Mouse (Mus musculus) embryonic facial prominence, embryonic 11.5 days (tissue): ENCODE measurements around the gene Tpp1. TPM values are rescaled to one million over a fixed set of nuclear protein-coding genes. Genes with fewer than 3 reads are reported as not detected.
A peak's percentile ranks its signal among the peaks of the same experiment; 100 is the strongest.
"Not testable (repeated sequence)": the region's sequence is repeated elsewhere in the genome, so short reads cannot be mapped to it uniquely, and the experiment has no call there.

ENCODE experiments used
- ATAC-seq: fragments of 200-750 bp; cut with Nextera tagmentation; replicated peaks from 2 replicates; pipeline ENCODE4 v1.8.0; 2017; ENCODE audit warnings: low read depth; ENCODE audit not compliant: insufficient number of reproducible peaks, low FRiP score, low TSS enrichment
- DNase-seq: peaks from one replicate; pipeline ENCODE4 v3.0.0-alpha.2; 2015; ENCODE audit warnings: low spot score
- H3K27ac ChIP-seq: fragments of 300-500 bp; sonication (generic); replicated peaks from 2 replicates; pipeline ENCODE4 v1.5.1; 2014; ENCODE audit warnings: mild to moderate bottlenecking, low read depth, low read length, control low read depth
- H3K27me3 ChIP-seq: fragments of 300-500 bp; sonication (generic); 2 replicates; pipeline ENCODE4 v1.6.1; 2014; ENCODE audit warnings: mild to moderate bottlenecking, low read length, moderate library complexity, mixed read lengths; ENCODE audit not compliant: control insufficient read depth, insufficient read depth
- H3K36me3 ChIP-seq: fragments of 300-500 bp; sonication (generic); replicated peaks from 2 replicates; pipeline ENCODE4 v1.6.1; 2014; ENCODE audit warnings: low read depth, mild to moderate bottlenecking, low read length, moderate library complexity, mixed read lengths; ENCODE audit not compliant: control insufficient read depth, insufficient read depth
- H3K4me1 ChIP-seq: fragments of 300-500 bp; sonication (generic); 2 replicates; pipeline ENCODE4 v1.6.1; 2014; ENCODE audit warnings: low read length, mixed read lengths; ENCODE audit not compliant: control insufficient read depth, insufficient read depth
- H3K4me2 ChIP-seq: fragments of 300-500 bp; sonication (generic); 2 replicates; pipeline ENCODE4 v1.6.1; 2014; ENCODE audit warnings: low read depth, mild to moderate bottlenecking, control low read depth, low read length, moderate library complexity
- H3K4me3 ChIP-seq: fragments of 300-500 bp; sonication (generic); 2 replicates; pipeline ENCODE4 v1.5.1; 2014; ENCODE audit warnings: low read depth, low read length, control low read depth
- H3K9ac ChIP-seq: fragments of 300-500 bp; sonication (generic); replicated peaks from 2 replicates; pipeline ENCODE4 v1.6.1; 2014; ENCODE audit warnings: mild to moderate bottlenecking, control low read depth, low read length
- H3K9me3 ChIP-seq: fragments of 300-500 bp; sonication (generic); replicated peaks from 2 replicates; pipeline ENCODE4 v1.6.1; 2016; ENCODE audit warnings: mild to moderate bottlenecking, low read length, inconsistent platforms, mixed read lengths; ENCODE audit not compliant: control insufficient read depth
- WGBS: fragments of 180-500 bp; shearing (Covaris S2); extraction: QIAGEN DNeasy Blood & Tissue Kit; methylation state at CpG from one replicate; pipeline ENCODE4 v1.1.7; 2014; 5-methylcytosine and 5-hydroxymethylcytosine counted together
- polyA plus RNA-seq: library from polyadenylated mRNA; unstranded; fragments of >200 nt; fragmentation: Nextera tagmentation; extraction: Ambion mirVana; gene quantifications from 2 replicates; pipeline ENCODE4 v1.2.1, GENCODE M21; 2014

The Tpp1 gene
- polyA plus RNA-seq, 1 experiment from 2014 or later, result 38.1 TPM

DNA sequence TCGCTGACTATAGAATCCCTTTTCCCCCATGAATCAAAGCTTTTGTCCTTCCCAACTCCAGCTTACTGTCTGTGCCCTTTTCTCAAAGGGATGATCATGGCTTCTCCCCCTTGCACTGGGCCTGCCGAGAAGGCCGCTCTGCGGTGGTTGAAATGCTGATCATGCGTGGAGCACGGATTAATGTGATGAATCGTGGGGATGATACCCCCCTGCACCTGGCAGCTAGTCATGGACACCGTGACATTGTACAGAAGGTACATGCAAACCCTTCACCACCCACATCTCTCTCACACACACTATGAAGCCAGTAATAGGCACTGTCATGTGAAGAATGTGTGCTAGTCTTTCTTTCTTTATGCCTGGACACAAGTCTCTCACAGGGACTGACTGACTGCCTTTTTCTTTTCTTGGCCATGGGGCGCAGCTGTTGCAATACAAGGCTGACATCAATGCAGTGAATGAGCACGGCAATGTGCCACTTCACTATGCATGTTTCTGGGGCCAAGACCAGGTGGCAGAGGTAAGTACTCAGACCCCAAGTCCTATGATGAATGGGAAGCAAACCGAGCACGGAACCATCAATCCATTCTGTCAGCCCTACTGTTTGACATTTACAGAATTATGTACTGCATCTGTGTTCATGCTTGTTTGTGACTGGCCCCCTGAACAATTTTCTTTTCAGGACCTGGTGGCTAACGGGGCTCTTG, 11.8 kb downstream of the Tpp1 start:
- Histone ChIP-seq H3K27ac (no peak overlapping the region), H3K36me3 (peaks cover 3% of the 10 kb centered on the region; the same call in 1 of the 2 replicates), H3K27me3 (no peaks in the 10 kb centered on the region), H3K4me2 (no peak overlapping the region), H3K4me1 (no peaks in the 10 kb centered on the region), H3K9ac (no peak overlapping the region), H3K9me3 (no peaks in the 10 kb centered on the region), H3K4me3 (no peak overlapping the region)
- no peak for ATAC-seq
- no peak for DNase-seq
- 89% methylated on average over 13 of the region's 13 CpGs for WGBS

- WGBS, result 22% methylated on average over 3 of the region's 3 CpGs
- H3K27me3 ChIP-seq, result no peaks in the 10 kb centered on the region
- H3K4me3 ChIP-seq, result no peak overlapping the region
- no peak overlapping the region for H3K4me2 ChIP-seq
- no peak overlapping the region; the same call in 1 of the 2 replicates for H3K27ac ChIP-seq
- H3K36me3 ChIP-seq, result peaks cover 7% of the 10 kb centered on the region
- no peak overlapping the region for H3K9ac ChIP-seq
- H3K4me1 ChIP-seq, result no peaks in the 10 kb centered on the region
- no peaks in the 10 kb centered on the region for H3K9me3 ChIP-seq
- ATAC-seq (no peak), DNase-seq (peak; percentile 77)
Measured at GRCm38 (mm10) chr7:105738948-105739347, 13.1 kb downstream of the Tpp1 start.

DNA sequence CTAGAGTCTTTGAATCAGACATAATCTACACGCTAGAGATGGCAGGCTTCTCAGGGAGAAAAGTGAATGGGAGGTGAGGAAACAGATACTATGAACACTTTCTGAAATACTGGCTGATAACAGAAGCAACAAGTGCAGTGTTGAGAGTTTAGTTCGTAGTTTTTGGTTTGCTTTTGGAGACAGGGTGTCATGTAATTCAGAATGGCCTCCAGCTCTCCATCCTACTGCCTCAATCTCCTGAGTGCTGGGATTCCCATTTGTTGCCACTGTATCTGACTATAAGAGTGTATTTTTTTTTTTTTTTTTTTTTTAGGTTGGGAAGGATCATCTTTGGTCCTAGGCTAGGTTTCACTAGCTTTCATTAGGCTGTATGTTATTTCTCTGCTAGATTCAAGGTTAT, 13.7 kb downstream of the Tpp1 start:
- Histone ChIP-seq H3K27ac (no peak overlapping the region; the same call in 1 of the 2 replicates), H3K4me1 (no peaks in the 10 kb centered on the region), H3K9ac (no peak overlapping the region), H3K4me3 (0 out of 2 replicates have a peak overlapping the region, but pooled peaks have one; percentile 7), H3K27me3 (no peaks in the 10 kb centered on the region), H3K4me2 (no peak overlapping the region), H3K9me3 (no peaks in the 10 kb centered on the region), H3K36me3 (peaks cover 7% of the 10 kb centered on the region)
- DNase-seq (no peak), ATAC-seq (no peak)
- 76% methylated on average over 2 of the region's 2 CpGs for WGBS

DNA sequence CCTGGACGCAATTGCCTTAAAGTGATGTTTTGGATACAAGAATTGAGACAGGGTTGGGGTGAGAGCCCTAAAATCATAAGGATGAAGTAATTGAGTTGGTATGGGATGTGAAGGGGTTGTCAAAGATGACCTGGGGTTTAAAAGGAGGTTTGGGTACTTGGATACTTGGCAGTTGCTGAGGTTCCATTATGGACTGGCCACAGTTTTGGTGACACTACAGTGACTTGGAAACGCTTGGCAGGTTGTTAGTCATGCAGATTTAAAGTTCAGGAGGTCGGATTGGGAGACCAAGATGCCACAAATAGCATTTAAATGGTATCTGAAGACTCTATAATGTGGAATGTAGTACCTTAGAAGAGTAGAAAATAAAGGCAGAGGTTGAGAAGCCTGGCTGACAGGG, 14.4 kb downstream of the Tpp1 start:
- no peak for DNase-seq
- no peak for ATAC-seq
- Histone ChIP-seq H3K9ac (peak overlapping the region; percentile 80), H3K4me1 (no peaks in the 10 kb centered on the region), H3K27me3 (no peaks in the 10 kb centered on the region), H3K4me2 (peak overlapping the region; percentile 86), H3K27ac (no peak overlapping the region), H3K9me3 (no peaks in the 10 kb centered on the region), H3K36me3 (peaks cover 7% of the 10 kb centered on the region), H3K4me3 (peak overlapping the region; percentile 87)
- WGBS, result 32% methylated on average over 3 of the region's 3 CpGs

DNA sequence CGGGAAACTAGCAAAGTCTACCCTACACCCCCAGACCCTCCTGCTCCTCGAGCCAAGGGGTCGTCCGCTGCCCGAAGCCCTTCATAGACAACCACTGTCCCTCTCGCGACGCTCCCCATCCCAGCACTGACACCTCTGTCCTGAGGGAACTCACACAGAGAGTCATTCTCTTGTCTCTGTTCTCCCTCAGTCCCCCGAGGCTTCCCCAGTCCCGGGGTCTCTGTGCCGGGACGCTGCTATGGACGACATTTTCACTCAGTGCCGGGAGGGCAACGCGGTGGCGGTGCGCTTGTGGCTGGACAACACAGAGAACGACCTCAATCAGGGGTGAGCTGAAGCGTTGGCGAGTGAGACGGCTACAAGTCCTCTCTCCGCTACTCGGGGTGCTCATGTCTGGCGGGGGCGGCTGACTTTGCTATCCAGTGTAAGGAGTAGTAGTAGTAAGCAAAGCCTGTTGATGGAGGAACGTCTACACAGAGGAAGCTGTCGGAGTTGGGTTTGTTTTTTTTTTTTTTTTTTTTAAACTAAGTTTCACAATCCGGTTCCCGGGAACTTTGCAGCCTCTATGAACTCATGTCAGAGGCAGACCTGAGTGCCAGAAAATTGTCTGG, 15.0 kb downstream of the Tpp1 start, which contains the start of gene Rrp8:
Gene Rrp8, minus strand, starts transcription at position 475 of the 611 bp plus-strand sequence.
- ATAC-seq, result peak; percentile 2
- Histone ChIP-seq H3K4me1 (no peaks in the 10 kb centered on the region), H3K36me3 (peaks cover 8% of the 10 kb centered on the region), H3K4me2 (peak within 1 kb of the TSS; percentile 86), H3K27ac (peak within 1 kb of the TSS; percentile 67), H3K27me3 (no peaks in the 10 kb centered on the region), H3K9ac (peak within 1 kb of the TSS; percentile 80), H3K4me3 (peak within 1 kb of the TSS; percentile 87), H3K9me3 (no peaks in the 10 kb centered on the region)
- no peak for DNase-seq
- under 1% methylated on average over 30 of the region's 30 CpGs for WGBS

- Histone ChIP-seq H3K36me3 (peaks cover 7% of the 10 kb centered on the region), H3K4me1 (no peaks in the 10 kb centered on the region)
- under 1% methylated on average over 51 of the region's 62 CpGs for WGBS
Measured at GRCm38 (mm10) chr7:105736264-105736901, 15.7 kb downstream of the Tpp1 start, which contains the start of gene Ilk. Gene Ilk (plus strand): TSS chr7:105736592.

DNA sequence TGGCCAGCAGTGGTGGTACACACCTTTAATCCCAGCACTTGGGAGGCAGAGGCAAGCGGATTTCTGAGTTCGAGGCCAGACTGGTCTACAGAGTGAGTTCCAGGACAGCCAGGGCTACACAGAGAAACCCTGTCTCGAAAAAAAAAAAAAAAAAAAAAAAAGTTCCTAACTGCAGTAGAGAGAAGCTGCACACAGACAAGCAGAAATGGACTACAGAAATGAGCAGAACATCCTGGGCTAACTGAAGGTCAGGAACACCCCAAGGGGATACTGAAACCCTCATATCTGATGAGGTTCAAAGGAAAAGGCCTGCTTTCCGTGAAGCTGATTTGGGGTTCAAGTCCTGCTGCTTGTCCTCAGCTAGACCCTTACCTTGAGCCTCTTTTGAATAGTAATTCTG, 16.6 kb downstream of the Tpp1 start:
- H3K9me3 ChIP-seq, H3K4me1 ChIP-seq, H3K36me3 ChIP-seq, H3K27me3 ChIP-seq, H3K27ac ChIP-seq, ATAC-seq, DNase-seq: not testable (repeated sequence)
- Histone ChIP-seq H3K4me2 (peak overlapping the region; percentile 86), H3K9ac (peak overlapping the region; percentile 80), H3K4me3 (peak overlapping the region; percentile 87)
- 51% methylated on average over 4 of the region's 4 CpGs for WGBS

More at GRCm38 (mm10) chr7:105736264-105736901, 15.7 kb downstream of the Tpp1 start, which contains the start of gene Ilk:
- H3K9ac ChIP-seq, result peak within 1 kb of the TSS; percentile 80
- peak within 1 kb of the TSS; percentile 67 for H3K27ac ChIP-seq
- peak within 1 kb of the TSS; percentile 87 for H3K4me3 ChIP-seq
- ATAC-seq (peak; percentile 97), DNase-seq (peak; percentile 91)
- H3K4me2 ChIP-seq, result peak within 1 kb of the TSS; percentile 86
- H3K9me3 ChIP-seq, result no peaks in the 10 kb centered on the region
- no peaks in the 10 kb centered on the region for H3K27me3 ChIP-seq
